Mouse (Mus musculus): ENCODE data around the gene Pde4b.

DNA sequence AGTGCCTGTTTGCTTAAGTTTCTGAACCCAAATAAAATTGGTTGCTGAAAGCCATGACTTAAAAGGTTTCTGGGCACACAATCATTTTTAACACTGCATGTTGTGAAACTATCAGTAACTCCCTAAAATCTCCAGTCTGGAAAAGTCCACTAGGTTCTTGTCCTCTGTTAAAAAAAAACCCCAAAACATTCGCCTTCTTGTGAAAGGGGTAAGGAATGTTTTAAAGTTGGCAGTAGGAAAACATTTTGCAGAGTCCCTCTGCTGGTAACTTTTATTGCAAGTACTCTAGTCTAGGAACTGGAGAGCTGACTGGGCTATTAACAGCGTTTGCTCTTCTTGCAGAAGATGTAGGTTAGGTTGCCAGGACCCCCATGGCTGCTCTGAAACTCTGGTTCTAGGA is 400.7 kb downstream of the Pde4b start:
- TF ChIP-seq CTCF (conservative IDR thresholded peaks at IDR 0.05; ENCODE audit: low read length): no peak
- TF ChIP-seq POU5F1 (IDR thresholded peaks at IDR 0.05; ENCODE audit: borderline replicate concordance, low read length): no peak
- TF ChIP-seq NANOG (IDR thresholded peaks at IDR 0.05; ENCODE audit: borderline replicate concordance, low read length): no peak
